Mouse (Mus musculus) bone marrow, adult 2 months (tissue): ENCODE results near the gene Gucy1b2.

Experiments used
- CTCF ChIP-seq: fragments of 200-500 bp; IDR thresholded peaks from 2 replicates; pipeline ENCODE4 v1.5.1; 2011; ENCODE audit warnings: low read length, control low read depth; ENCODE audit not compliant: control insufficient read depth, insufficient read depth
- POLR2A ChIP-seq: fragments of 200-500 bp; IDR thresholded peaks from 2 replicates; pipeline ENCODE4 v1.6.1; 2011; ENCODE audit warnings: low read depth, mild to moderate bottlenecking, control low read depth, low read length, borderline replicate concordance; ENCODE audit not compliant: control insufficient read depth

GRCm38 (mm10) chr14:62416007-62416741 is 39.9 kb downstream of the Gucy1b2 start:
- TF ChIP-seq CTCF (no peak), POLR2A (no peak)
